In genomic region chr2:106083801-106084800, GRCm38 (mm10) we compare ENCODE assay signal across 14 mouse cellular contexts.
DNase-seq lines count a peak whose midpoint lies in the region; ATAC-seq and TF ChIP-seq lines count a peak whose summit lies in the region.
"Had no signal": no experiment of that assay in that cellular context is flagged by ENCODE, and none has a peak within 500 bp of the region (broad histone marks: within the 10 kb centered on the region; RNA-seq: fewer than 3 reads in every experiment).

No protein-coding gene starts in this region.

- peak overlapping the region; percentile 76; the same call in 1 of the 2 replicates for H3K27ac ChIP-seq in forebrain, embryonic 10.5 days
- H3K27ac ChIP-seq in hindbrain, postnatal 0 days = 0 out of 2 replicates have a peak overlapping the region, but pooled peaks have one; percentile 20
- H3K27ac ChIP-seq: embryonic facial prominence, embryonic 13.5 days; limb, embryonic 15.5 days had no signal

- H3K4me2 ChIP-seq in hindbrain, postnatal 0 days (ENCODE audit: low read depth, low read length) = peak overlapping the region; percentile 24
- H3K4me2 ChIP-seq: embryonic facial prominence, embryonic 13.5 days; limb, embryonic 15.5 days had no signal

- no peak for TF ChIP-seq CTCF in hindbrain, postnatal 0 days (IDR thresholded peaks at IDR 0.05; ENCODE audit: low read depth)

- peak; percentile 18 to 31 for DNase-seq in kidney, postnatal 4 days
- DNase-seq in kidney, postnatal 36 days = no peak
- peak; percentile 60 for DNase-seq in forebrain, embryonic 10.5 days (ENCODE audit: extremely low spot score, low spot score)
- DNase-seq in hindbrain, postnatal 0 days (ENCODE audit: low spot score) = peak; percentile 73
- peak; percentile 79 for DNase-seq in retina, embryonic 14.5 days (ENCODE audit: low spot score)
- no peak for DNase-seq in heart, postnatal 25 days (ENCODE audit: low spot score)
- DNase-seq in gastrocnemius, adult 8-10 months (ENCODE audit: low spot score in 2 of 2) = no peak
- no peak for DNase-seq in urinary bladder, adult 2 months (ENCODE audit: low spot score)
- DNase-seq: adrenal gland, postnatal 36 days; gastrocnemius, postnatal 36 days; heart, postnatal 36 days; kidney, postnatal 25 days had no signal

- 0 out of 2 replicates have a peak overlapping the region, but pooled peaks have one; percentile 17 for H3K9ac ChIP-seq in hindbrain, postnatal 0 days (replicated peaks; ENCODE audit: low read length)
- H3K9ac ChIP-seq: embryonic facial prominence, embryonic 13.5 days; limb, embryonic 15.5 days had no signal

- peak overlapping the region; percentile 26 for H3K4me3 ChIP-seq in forebrain, embryonic 10.5 days
- H3K4me3 ChIP-seq in hindbrain, postnatal 0 days (ENCODE audit: low read length) = 0 out of 2 replicates have a peak overlapping the region, but pooled peaks have one; percentile 2
- H3K4me3 ChIP-seq: embryonic facial prominence, embryonic 13.5 days; limb, embryonic 15.5 days had no signal

- H3K27me3 ChIP-seq in forebrain, embryonic 10.5 days (ENCODE audit: poor library complexity, severe bottlenecking) = peaks cover 26% of the 10 kb centered on the region
- no peaks in the 10 kb centered on the region for H3K27me3 ChIP-seq in hindbrain, postnatal 0 days (ENCODE audit: insufficient read depth, low read length)
- H3K27me3 ChIP-seq: embryonic facial prominence, embryonic 13.5 days; limb, embryonic 15.5 days had no signal

- H3K9me3 ChIP-seq in forebrain, embryonic 10.5 days = no peaks in the 10 kb centered on the region
- no peaks in the 10 kb centered on the region for H3K9me3 ChIP-seq in hindbrain, postnatal 0 days (ENCODE audit: low read length)
- H3K9me3 ChIP-seq: embryonic facial prominence, embryonic 13.5 days; limb, embryonic 15.5 days had no signal

- intact Hi-C loops in heart, postnatal 25 days (cut with DNase I) = loop anchor here (5.0 to 10.0 kb wide), 3 partner anchors 562 to 749 kb away; no protein-coding TSS in a partner anchor

- H3K36me3 ChIP-seq in forebrain, embryonic 10.5 days (replicated peaks) = no peaks in the 10 kb centered on the region
- no peaks in the 10 kb centered on the region for H3K36me3 ChIP-seq in hindbrain, postnatal 0 days (ENCODE audit: insufficient read depth, low read length)
- H3K36me3 ChIP-seq: embryonic facial prominence, embryonic 13.5 days; limb, embryonic 15.5 days had no signal

- peaks cover 72% of the 10 kb centered on the region for H3K4me1 ChIP-seq in forebrain, embryonic 10.5 days
- H3K4me1 ChIP-seq in hindbrain, postnatal 0 days (ENCODE audit: insufficient read depth, low read length) = no peaks in the 10 kb centered on the region
- H3K4me1 ChIP-seq: embryonic facial prominence, embryonic 13.5 days; limb, embryonic 15.5 days had no signal

- WGBS in forebrain, embryonic 10.5 days = 24% methylated on average over 11 of the region's 11 CpGs
- 13% methylated on average over 11 of the region's 11 CpGs for WGBS in hindbrain, postnatal 0 days

- peak; percentile 92 for ATAC-seq in hindbrain, postnatal 0 days

Comparison
In these comparisons a context has a peak if more than half of its experiments do, and no peak if none do; other contexts are left out.
1. DNase-seq: peak in kidney, postnatal 4 days (2 of 2), forebrain, embryonic 10.5 days (single experiment), hindbrain, postnatal 0 days (single experiment) and retina, embryonic 14.5 days (single experiment); none in kidney, postnatal 36 days (0 of 2), heart, postnatal 25 days (single experiment), gastrocnemius, adult 8-10 months (0 of 2) and urinary bladder, adult 2 months (single experiment).